21 mouse cellular contexts compared by ENCODE assay signal in genomic region chr12:111021138-111021537, GRCm38 (mm10). TPM values are rescaled to one million over a fixed set of nuclear protein-coding genes. Genes with fewer than 3 reads are reported as not detected.
DNase-seq lines count a peak whose midpoint lies in the region; ATAC-seq and TF ChIP-seq lines count a peak whose summit lies in the region.
"Had no signal": no experiment of that assay in that cellular context is flagged by ENCODE, and none has a peak within 500 bp of the region (broad histone marks: within the 10 kb centered on the region; RNA-seq: fewer than 3 reads in every experiment).

No protein-coding gene starts in this region.

- 0 out of 2 replicates have a peak, but pooled peaks cover under 1% of the 10 kb centered on the region for H3K4me1 ChIP-seq in embryonic facial prominence, embryonic 12.5 days
- H3K4me1 ChIP-seq in embryonic facial prominence, embryonic 10.5 days: peaks cover 4% of the 10 kb centered on the region; the same call in 1 of the 2 replicates
- H3K4me1 ChIP-seq in limb, embryonic 11.5 days (ENCODE audit: control insufficient read depth, insufficient read depth, low read length): no peaks in the 10 kb centered on the region
- no peaks in the 10 kb centered on the region; the same call in 1 of the 2 replicates for H3K4me1 ChIP-seq in limb, embryonic 10.5 days
- no peaks in the 10 kb centered on the region for H3K4me1 ChIP-seq in embryonic facial prominence, embryonic 15.5 days
- H3K4me1 ChIP-seq in liver, embryonic 11.5 days (replicated peaks; ENCODE audit: control insufficient read depth, insufficient read depth, low read length): 0 out of 2 replicates have a peak, but pooled peaks cover 3% of the 10 kb centered on the region
- H3K4me1 ChIP-seq: forebrain, embryonic 13.5 days; heart, embryonic 15.5 days; hindbrain, embryonic 10.5 days had no signal

- no peak overlapping the region for H3K4me3 ChIP-seq in embryonic facial prominence, embryonic 12.5 days
- no peak overlapping the region for H3K4me3 ChIP-seq in embryonic facial prominence, embryonic 10.5 days
- H3K4me3 ChIP-seq in limb, embryonic 11.5 days (ENCODE audit: low read depth, low read length): no peak overlapping the region
- H3K4me3 ChIP-seq in limb, embryonic 10.5 days: no peak overlapping the region
- H3K4me3 ChIP-seq in embryonic facial prominence, embryonic 15.5 days (replicated peaks): no peak overlapping the region
- no peak overlapping the region for H3K4me3 ChIP-seq in left cerebral cortex, adult 2 months
- H3K4me3 ChIP-seq in liver, embryonic 11.5 days (ENCODE audit: low read depth, low read length): no peak overlapping the region
- H3K4me3 ChIP-seq: forebrain, embryonic 13.5 days; gastrocnemius, adult 2 months; heart, embryonic 10.5 days; heart, embryonic 15.5 days; hindbrain, embryonic 10.5 days had no signal

- intact Hi-C loops in left cerebral cortex, adult 2 months (cut with DNase I): no loop called here

- H3K36me3 ChIP-seq in embryonic facial prominence, embryonic 12.5 days: no peaks in the 10 kb centered on the region
- H3K36me3 ChIP-seq in embryonic facial prominence, embryonic 10.5 days (replicated peaks): no peaks in the 10 kb centered on the region
- no peaks in the 10 kb centered on the region for H3K36me3 ChIP-seq in limb, embryonic 11.5 days (ENCODE audit: control insufficient read depth, insufficient read depth, low read length)
- no peaks in the 10 kb centered on the region for H3K36me3 ChIP-seq in limb, embryonic 10.5 days
- H3K36me3 ChIP-seq in embryonic facial prominence, embryonic 15.5 days: no peaks in the 10 kb centered on the region
- H3K36me3 ChIP-seq in liver, embryonic 11.5 days (ENCODE audit: control insufficient read depth, insufficient read depth, low read length): no peaks in the 10 kb centered on the region
- H3K36me3 ChIP-seq: heart, embryonic 10.5 days; heart, embryonic 15.5 days; hindbrain, embryonic 10.5 days had no signal

- WGBS in embryonic facial prominence, embryonic 12.5 days: 15% methylated on average over 1 of the region's 1 CpGs
- WGBS in embryonic facial prominence, embryonic 10.5 days: 28% methylated on average over 1 of the region's 1 CpGs
- 13% methylated on average over 1 of the region's 1 CpGs for WGBS in limb, embryonic 11.5 days
- 3% methylated on average over 1 of the region's 1 CpGs for WGBS in limb, embryonic 10.5 days
- 38% methylated on average over 1 of the region's 1 CpGs for WGBS in embryonic facial prominence, embryonic 15.5 days
- WGBS in liver, embryonic 11.5 days: 46% methylated on average over 1 of the region's 1 CpGs

- ATAC-seq in embryonic facial prominence, embryonic 12.5 days (ENCODE audit: insufficient number of reproducible peaks, insufficient read depth, low FRiP score, low TSS enrichment): 0 out of 2 replicates have a peak, but pooled peaks have one; percentile 47
- 0 out of 2 replicates have a peak, but pooled peaks have one; percentile 31 for ATAC-seq in limb, embryonic 11.5 days (ENCODE audit: insufficient number of reproducible peaks, low FRiP score, low TSS enrichment, low read depth)
- ATAC-seq in embryonic facial prominence, embryonic 15.5 days (ENCODE audit: insufficient number of reproducible peaks, low FRiP score, low TSS enrichment, low read depth): peak; percentile 72; the same call in 1 of the 2 replicates
- ATAC-seq in liver, embryonic 11.5 days (replicated peaks; ENCODE audit: low FRiP score): no peak
- ATAC-seq: forebrain, embryonic 13.5 days had no signal

- no peak overlapping the region for H3K4me2 ChIP-seq in embryonic facial prominence, embryonic 12.5 days (replicated peaks)
- H3K4me2 ChIP-seq in limb, embryonic 11.5 days (ENCODE audit: low read depth, severe bottlenecking): no peak overlapping the region
- no peak overlapping the region for H3K4me2 ChIP-seq in embryonic facial prominence, embryonic 15.5 days (replicated peaks)
- H3K4me2 ChIP-seq in liver, embryonic 11.5 days: no peak overlapping the region
- H3K4me2 ChIP-seq: forebrain, embryonic 13.5 days; heart, embryonic 15.5 days; hindbrain, embryonic 14.5 days had no signal

- H3K9ac ChIP-seq in embryonic facial prominence, embryonic 12.5 days: no peak overlapping the region
- no peak overlapping the region for H3K9ac ChIP-seq in limb, embryonic 11.5 days (ENCODE audit: low read length)
- no peak overlapping the region for H3K9ac ChIP-seq in embryonic facial prominence, embryonic 15.5 days
- no peak overlapping the region for H3K9ac ChIP-seq in liver, embryonic 11.5 days (ENCODE audit: low read depth, low read length)
- H3K9ac ChIP-seq: forebrain, embryonic 13.5 days; heart, embryonic 15.5 days; hindbrain, embryonic 14.5 days had no signal

- no peaks in the 10 kb centered on the region for H3K27me3 ChIP-seq in embryonic facial prominence, embryonic 12.5 days
- H3K27me3 ChIP-seq in embryonic facial prominence, embryonic 10.5 days (replicated peaks; ENCODE audit: low read depth, poor library complexity, severe bottlenecking): no peaks in the 10 kb centered on the region
- H3K27me3 ChIP-seq in limb, embryonic 11.5 days (ENCODE audit: control insufficient read depth, insufficient read depth, low read length): no peaks in the 10 kb centered on the region
- no peaks in the 10 kb centered on the region for H3K27me3 ChIP-seq in limb, embryonic 10.5 days (ENCODE audit: low read depth, poor library complexity, severe bottlenecking)
- no peaks in the 10 kb centered on the region for H3K27me3 ChIP-seq in embryonic facial prominence, embryonic 15.5 days
- H3K27me3 ChIP-seq in liver, embryonic 11.5 days (replicated peaks; ENCODE audit: control insufficient read depth, insufficient read depth, low read length): no peaks in the 10 kb centered on the region
- H3K27me3 ChIP-seq: forebrain, embryonic 13.5 days; heart, embryonic 15.5 days had no signal

- DNase-seq in embryonic facial prominence, embryonic 10.5 days (ENCODE audit: low spot score): no peak
- no peak for DNase-seq in limb, embryonic 11.5 days (ENCODE audit: low spot score)
- DNase-seq in limb, embryonic 10.5 days (ENCODE audit: low spot score): no peak
- DNase-seq in mesoderm, embryonic 11.5 days (ENCODE audit: low read depth, low spot score): peak; percentile 30
- no peak for DNase-seq in left cerebral cortex, adult 2 months (ENCODE audit: extremely low spot score in 1 of 2, low spot score in 2 of 2)
- DNase-seq in liver, embryonic 11.5 days (ENCODE audit: low spot score): no peak
- DNase-seq: adrenal gland, postnatal 10 days; B cell, adult 2 months; cerebellum, adult 11 months; cerebellum, adult 8-10 months; cerebellum, postnatal 25 days; gastrocnemius, adult 2 months; gastrocnemius, postnatal 25 days; heart, postnatal 14 days had no signal

- no peak overlapping the region for H3K27ac ChIP-seq in embryonic facial prominence, embryonic 12.5 days
- H3K27ac ChIP-seq in embryonic facial prominence, embryonic 10.5 days (replicated peaks): no peak overlapping the region
- no peak overlapping the region for H3K27ac ChIP-seq in limb, embryonic 11.5 days (replicated peaks; ENCODE audit: low read depth, low read length)
- no peak overlapping the region for H3K27ac ChIP-seq in limb, embryonic 10.5 days
- no peak overlapping the region; the same call in 1 of the 2 replicates for H3K27ac ChIP-seq in embryonic facial prominence, embryonic 15.5 days (replicated peaks)
- H3K27ac ChIP-seq in left cerebral cortex, adult 2 months: no peak overlapping the region
- no peak overlapping the region for H3K27ac ChIP-seq in liver, embryonic 11.5 days (ENCODE audit: low read depth, low read length)
- H3K27ac ChIP-seq: forebrain, embryonic 13.5 days; gastrocnemius, adult 2 months; heart, embryonic 10.5 days; heart, embryonic 15.5 days; hindbrain, embryonic 10.5 days; hindbrain, embryonic 14.5 days had no signal

- no peaks in the 10 kb centered on the region for H3K9me3 ChIP-seq in embryonic facial prominence, embryonic 12.5 days
- no peaks in the 10 kb centered on the region for H3K9me3 ChIP-seq in embryonic facial prominence, embryonic 10.5 days
- no peaks in the 10 kb centered on the region for H3K9me3 ChIP-seq in limb, embryonic 11.5 days (ENCODE audit: control insufficient read depth, low read length)
- no peaks in the 10 kb centered on the region for H3K9me3 ChIP-seq in limb, embryonic 10.5 days (replicated peaks)
- no peaks in the 10 kb centered on the region for H3K9me3 ChIP-seq in embryonic facial prominence, embryonic 15.5 days (replicated peaks)
- no peaks in the 10 kb centered on the region for H3K9me3 ChIP-seq in liver, embryonic 11.5 days (ENCODE audit: control insufficient read depth, low read length)
- H3K9me3 ChIP-seq: forebrain, embryonic 13.5 days; heart, embryonic 10.5 days; heart, embryonic 15.5 days; hindbrain, embryonic 10.5 days had no signal

- no peak for TF ChIP-seq CTCF in left cerebral cortex, adult 2 months (IDR thresholded peaks at IDR 0.05)

RNA-seq across cellular contexts. Expression of gene Rcor1, which starts 18.0 kb away (rescaled TPM):
- 13.0 TPM in 2 replicates for polyA plus RNA-seq in embryonic facial prominence, embryonic 12.5 days (2016; fragmentation: Nextera tagmentation; extraction: Ambion mirVana)
- 7.4 and 8.0 TPM in 2 replicates for polyA plus RNA-seq in embryonic facial prominence, embryonic 10.5 days (2016; fragmentation: Nextera tagmentation; extraction: Ambion mirVana)
- 15.1 and 17.9 TPM in 2 replicates for polyA plus RNA-seq in limb, embryonic 11.5 days (2014; fragmentation: Nextera tagmentation; extraction: Ambion mirVana)
- polyA plus RNA-seq in limb, embryonic 10.5 days (2016; fragmentation: Nextera tagmentation; extraction: Ambion mirVana): 7.9 and 9.1 TPM in 2 replicates
- polyA plus RNA-seq in embryonic facial prominence, embryonic 15.5 days (2015; fragmentation: Nextera tagmentation; extraction: Ambion mirVana): 13.0 and 14.3 TPM in 2 replicates
- 10 to 100 TPM; 16.2 to 19.8 TPM for total RNA-seq in left cerebral cortex, adult 2 months (2021)
- polyA plus RNA-seq in liver, embryonic 11.5 days (2014; fragmentation: Nextera tagmentation; extraction: Ambion mirVana): 17.4 and 18.2 TPM in 2 replicates

RNA-seq across cellular contexts. Expression of gene Ankrd9, which starts 42.3 kb away (rescaled TPM):
- 16.0 and 17.5 TPM in 2 replicates for polyA plus RNA-seq in embryonic facial prominence, embryonic 12.5 days (2016; fragmentation: Nextera tagmentation; extraction: Ambion mirVana)
- polyA plus RNA-seq in embryonic facial prominence, embryonic 10.5 days (2016; fragmentation: Nextera tagmentation; extraction: Ambion mirVana): 14.2 and 14.6 TPM in 2 replicates
- polyA plus RNA-seq in limb, embryonic 11.5 days (2014; fragmentation: Nextera tagmentation; extraction: Ambion mirVana): 12.5 and 14.5 TPM in 2 replicates
- polyA plus RNA-seq in limb, embryonic 10.5 days (2016; fragmentation: Nextera tagmentation; extraction: Ambion mirVana): 15.2 and 17.2 TPM in 2 replicates
- polyA plus RNA-seq in embryonic facial prominence, embryonic 15.5 days (2015; fragmentation: Nextera tagmentation; extraction: Ambion mirVana): 16.6 and 17.6 TPM in 2 replicates
- total RNA-seq in left cerebral cortex, adult 2 months (2021): 10 to 100 TPM; 18.8 to 21.4 TPM
- 32.9 and 33.3 TPM in 2 replicates for polyA plus RNA-seq in liver, embryonic 11.5 days (2014; fragmentation: Nextera tagmentation; extraction: Ambion mirVana)
